Mouse (Mus musculus) activated CD4-positive, CD25-positive, alpha-beta regulatory T cell, adult 9 weeks (primary cell): ENCODE results near the gene Chrm4. TPM values are rescaled to one million over a fixed set of nuclear protein-coding genes. Genes with fewer than 3 reads are reported as not detected.

Experiments
- polyA plus RNA-seq: library from polyadenylated mRNA; unstranded; fragments of 100-300 nt; shearing (Covaris generic); gene quantifications from one replicate; pipeline ENCODE4 v1.2.1, GENCODE M21; 2017

The Chrm4 gene
- polyA plus RNA-seq, result 0.82 TPM

DNA sequence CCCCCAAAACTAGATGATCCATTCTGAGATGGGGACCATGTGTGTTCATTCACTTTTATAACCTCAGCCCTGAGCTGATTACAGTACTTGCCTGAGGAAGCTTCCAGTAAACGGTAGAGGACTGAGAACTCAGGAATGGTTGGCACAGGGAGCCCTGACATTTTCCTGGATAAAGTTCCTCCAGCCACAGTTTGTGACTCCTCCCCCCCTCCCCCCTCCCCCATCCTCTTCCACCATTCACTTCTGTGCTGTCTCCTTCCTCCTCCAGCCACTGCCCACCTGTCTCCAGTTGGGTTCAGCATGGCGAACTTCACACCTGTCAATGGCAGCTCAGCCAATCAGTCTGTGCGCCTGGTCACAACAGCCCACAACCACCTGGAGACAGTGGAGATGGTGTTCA lies at the start of gene Chrm4:
Chrm4 (plus strand) TSS at position 301 of the 400 bp plus-strand sequence.

DNA sequence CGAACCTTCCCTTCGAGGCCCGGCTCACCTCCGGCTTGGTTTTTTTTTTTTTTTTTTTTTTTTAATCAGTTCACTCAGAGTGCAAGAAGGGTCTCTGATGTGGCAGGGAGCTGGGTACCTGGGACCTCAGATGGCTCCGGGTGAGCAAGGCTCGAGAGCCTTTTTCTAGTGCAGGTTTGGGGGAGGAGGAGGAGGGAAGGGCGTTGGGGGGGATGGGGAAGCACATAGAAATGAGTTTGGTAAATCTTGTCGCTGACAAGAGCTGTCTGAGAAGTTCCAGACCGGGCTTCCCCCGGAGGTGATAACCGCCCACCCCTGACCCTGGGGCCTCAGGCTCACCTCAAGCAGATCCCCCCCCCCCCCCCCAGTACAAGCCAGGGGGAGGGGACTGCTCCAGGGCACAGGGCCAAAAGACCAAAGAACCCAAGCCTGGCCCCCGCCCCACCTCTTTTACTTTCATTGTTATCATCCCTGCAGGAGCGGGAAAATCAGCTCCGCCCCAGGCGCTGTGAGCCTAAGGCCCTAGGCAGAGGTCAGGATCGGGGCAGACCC lies 5.2 kb downstream of the Chrm4 start, which contains the start of gene Mdk:
Mdk (minus strand) TSS at position 138 of the 552 bp plus-strand sequence.

DNA sequence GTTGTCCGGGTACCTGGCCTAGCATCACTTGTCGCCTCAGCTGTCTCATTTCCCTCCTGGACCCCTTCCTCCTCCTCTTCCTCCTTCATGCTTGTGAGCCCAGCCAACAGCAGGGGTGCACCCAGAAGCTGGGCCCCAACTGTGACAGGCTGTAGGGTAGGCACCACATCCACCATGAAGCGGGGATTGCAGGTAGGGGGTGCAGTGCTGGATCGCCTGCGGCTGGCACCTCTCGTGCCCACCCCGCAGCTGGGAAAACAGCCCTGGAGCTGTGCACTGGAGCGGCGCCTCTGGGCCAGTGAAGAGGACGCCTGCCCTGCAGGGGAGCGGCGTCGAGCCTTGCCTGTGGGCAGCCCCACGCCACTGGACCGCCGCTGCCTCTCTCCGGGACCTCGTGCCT lies 18.4 kb downstream of the Chrm4 start, which contains the start of gene Gm9821:
Gm9821 (plus strand) TSS at position 221 of the 400 bp plus-strand sequence.

DNA sequence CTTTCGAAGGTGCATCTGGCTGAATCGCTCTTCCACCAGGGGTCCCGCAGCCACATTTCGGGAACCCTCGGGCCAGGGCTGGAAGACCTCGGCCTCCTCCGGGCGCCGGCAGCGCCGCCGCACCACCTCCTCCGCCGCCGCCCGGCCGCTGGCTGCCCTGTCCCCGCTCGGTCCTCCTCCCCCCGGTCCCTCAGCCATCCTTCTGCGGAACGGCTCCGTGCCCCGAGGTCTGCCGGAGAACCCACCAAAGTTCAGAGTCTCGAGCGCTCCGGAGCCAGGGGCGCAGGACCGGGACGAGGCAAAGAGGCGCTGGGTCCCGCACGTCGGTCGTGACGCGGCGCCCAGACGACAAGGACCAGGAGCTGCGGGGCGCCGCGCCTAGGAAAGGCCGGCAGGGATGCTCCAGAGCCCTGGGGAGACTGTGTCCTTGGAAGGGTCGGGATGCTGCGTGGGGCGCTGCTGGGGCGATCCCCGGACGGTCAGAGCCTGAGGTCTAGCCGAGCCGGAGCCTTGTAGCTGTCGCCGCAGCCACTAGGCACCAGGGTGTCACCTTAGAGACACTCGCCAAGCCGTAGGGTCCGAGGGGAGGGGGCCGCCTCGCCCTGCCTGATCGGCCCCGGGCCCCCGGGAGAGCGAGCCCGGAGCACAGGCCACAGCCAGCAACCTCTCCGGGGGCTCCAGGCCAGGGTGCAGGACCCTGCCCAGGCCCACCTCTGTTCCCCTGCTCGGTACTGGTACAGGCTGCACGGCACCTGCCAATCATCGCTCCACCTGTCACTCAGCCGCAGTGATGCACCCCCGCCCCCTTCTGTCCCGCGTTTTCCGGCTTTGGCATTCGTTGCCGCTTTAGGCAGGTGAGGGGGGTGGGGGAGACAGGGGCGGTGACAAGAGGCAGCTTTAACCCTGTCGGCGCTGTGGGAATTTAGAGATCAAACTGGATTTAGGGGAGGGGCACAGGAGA lies 48.8 kb downstream of the Chrm4 start, which contains the start of gene Dgkz:
Dgkz (minus strand) TSS at position 284 of the 961 bp plus-strand sequence.

Other genes with a start within 250 kb of the Chrm4 start
- 57.6 TPM for gene Atg13, start 216.7 kb upstream of the Chrm4 start, polyA plus RNA-seq
- 14.1 TPM for gene Harbi1, start 216.4 kb upstream of the Chrm4 start, polyA plus RNA-seq
- gene Ambra1, start 197.1 kb upstream of the Chrm4 start, polyA plus RNA-seq, result 57.6 TPM
- 1.9 TPM for gene Mdk, start 5.0 kb downstream of the Chrm4 start, polyA plus RNA-seq
- gene Gm9821, start 18.5 kb downstream of the Chrm4 start, polyA plus RNA-seq, result 0.72 TPM
- gene Dgkz, start 48.6 kb downstream of the Chrm4 start, polyA plus RNA-seq, result 57.1 TPM
- gene Creb3l1, start 97.3 kb downstream of the Chrm4 start, polyA plus RNA-seq, result 1.2 TPM
- gene Phf21a, start 165.9 kb downstream of the Chrm4 start, polyA plus RNA-seq, result 77.7 TPM